Mouse (Mus musculus) embryo, embryonic 11.5 days (tissue): ENCODE data around the gene Rnf126.
A peak's percentile ranks its signal among the peaks of the same experiment; 100 is the strongest.

Experiments used
- DNase-seq: peaks from one replicate; pipeline ENCODE4 v3.0.0-alpha.2; 2012; ENCODE audit warnings: low read depth, low spot score

The Rnf126 gene

GRCm38 (mm10) chr10:79792339-79793040 lies 25.7 kb upstream of the Rnf126 start:
- no peak for DNase-seq

GRCm38 (mm10) chr10:79790861-79791260 lies 24.1 kb upstream of the Rnf126 start, which contains the start of gene Prss57:
Gene Prss57, minus strand, starts transcription at chr10:79790961.
- no peak for DNase-seq

GRCm38 (mm10) chr10:79789581-79789980 lies 22.8 kb upstream of the Rnf126 start:
- DNase-seq: no peak

- DNase-seq: no peak
Measured at GRCm38 (mm10) chr10:79788386-79789158, 21.8 kb upstream of the Rnf126 start.

GRCm38 (mm10) chr10:79783920-79784800 lies 17.4 kb upstream of the Rnf126 start:
- DNase-seq: no peak

- DNase-seq: no peak
Measured at GRCm38 (mm10) chr10:79783050-79783449, 16.3 kb upstream of the Rnf126 start.

GRCm38 (mm10) chr10:79781956-79782355 lies 15.2 kb upstream of the Rnf126 start:
- no peak for DNase-seq

GRCm38 (mm10) chr10:79781139-79781538 lies 14.4 kb upstream of the Rnf126 start:
- DNase-seq: no peak

GRCm38 (mm10) chr10:79780664-79781015 lies 13.9 kb upstream of the Rnf126 start:
- DNase-seq: no peak

- peak; percentile 89 for DNase-seq
Measured at GRCm38 (mm10) chr10:79779784-79780663, 13.3 kb upstream of the Rnf126 start.

GRCm38 (mm10) chr10:79779193-79779592 lies 12.4 kb upstream of the Rnf126 start:
- no peak for DNase-seq

GRCm38 (mm10) chr10:79778006-79778405 lies 11.3 kb upstream of the Rnf126 start:
- no peak for DNase-seq

- no peak for DNase-seq
Measured at GRCm38 (mm10) chr10:79777103-79777531, 10.4 kb upstream of the Rnf126 start, which contains the start of gene Fstl3. Gene Fstl3, plus strand, starts transcription at chr10:79777272.

- DNase-seq: no peak
Measured at GRCm38 (mm10) chr10:79774486-79775279, 7.9 kb upstream of the Rnf126 start.

GRCm38 (mm10) chr10:79773208-79773607 lies 6.5 kb upstream of the Rnf126 start:
- DNase-seq: no peak

GRCm38 (mm10) chr10:79772320-79772719 lies 5.6 kb upstream of the Rnf126 start:
- DNase-seq: no peak

- DNase-seq: no peak
Measured at GRCm38 (mm10) chr10:79769329-79769728, 2.6 kb upstream of the Rnf126 start.

GRCm38 (mm10) chr10:79768400-79768799 lies 1.6 kb upstream of the Rnf126 start:
- DNase-seq: peak; percentile 67

GRCm38 (mm10) chr10:79767372-79768244 lies 856 bp upstream of the Rnf126 start:
- peak; percentile 89 for DNase-seq
